Mouse (Mus musculus): ENCODE measurements at regions not wholly inside any gene's neighbourhood (a gene's known extent, or its start where the extent isn't known, plus 50 kb on each side); places are given as distances from the start of the nearest gene placed in this dataset.

- DNase-seq, result no peak
These were observed 227.7 kb downstream of the Mef2c start for GRCm38 (mm10) chr13:83731481-83732006.

- DNase-seq, result no peak
These were observed 228.7 kb downstream of the Mef2c start for GRCm38 (mm10) chr13:83732283-83733121.

GRCm38 (mm10) chr13:83733231-83733990 lies 229.6 kb downstream of the Mef2c start:
- no peak for DNase-seq

GRCm38 (mm10) chr13:83733991-83734610 lies 230.3 kb downstream of the Mef2c start:
- no peak for DNase-seq

- no peak for DNase-seq
These were observed 230.8 kb downstream of the Mef2c start for GRCm38 (mm10) chr13:83734656-83735055.

- no peak for DNase-seq
These were observed 231.3 kb downstream of the Mef2c start for GRCm38 (mm10) chr13:83735101-83735500.

GRCm38 (mm10) chr13:83735631-83736475 lies 232.0 kb downstream of the Mef2c start:
- no peak for DNase-seq

- DNase-seq, result no peak
These were observed 233.4 kb downstream of the Mef2c start for GRCm38 (mm10) chr13:83737031-83737825.

GRCm38 (mm10) chr13:83737826-83738527 lies 234.1 kb downstream of the Mef2c start:
- DNase-seq, result no peak

GRCm38 (mm10) chr13:83738528-83738981 lies 234.7 kb downstream of the Mef2c start:
- DNase-seq, result no peak

- DNase-seq, result no peak
These were observed 235.3 kb downstream of the Mef2c start for GRCm38 (mm10) chr13:83739131-83739530.

- no peak for DNase-seq
These were observed 235.8 kb downstream of the Mef2c start for GRCm38 (mm10) chr13:83739541-83740061.

GRCm38 (mm10) chr13:83740101-83740500 lies 236.3 kb downstream of the Mef2c start:
- no peak for DNase-seq

GRCm38 (mm10) chr13:83740771-83741170 lies 236.9 kb downstream of the Mef2c start:
- DNase-seq, result no peak

GRCm38 (mm10) chr13:83741591-83742021 lies 237.8 kb downstream of the Mef2c start:
- DNase-seq, result no peak

- no peak for DNase-seq
These were observed 238.3 kb downstream of the Mef2c start for GRCm38 (mm10) chr13:83742102-83742501.

- DNase-seq, result no peak
These were observed 238.7 kb downstream of the Mef2c start for GRCm38 (mm10) chr13:83742546-83742945.

- DNase-seq, result no peak
These were observed 239.5 kb downstream of the Mef2c start for GRCm38 (mm10) chr13:83743381-83743780.

- no peak for DNase-seq
These were observed 240.4 kb downstream of the Mef2c start for GRCm38 (mm10) chr13:83744110-83744752.

Data from kidney, postnatal 14 days (tissue).